Mouse (Mus musculus) kidney, adult 2 months (tissue): Measurements from ENCODE around the gene Gne. TPM values are rescaled to one million over a fixed set of nuclear protein-coding genes. Genes with fewer than 3 reads are reported as not detected.

Source experiments
- DNase-seq: peaks from one replicate; pipeline ENCODE4 v3.0.0; 2021
- H3K27ac ChIP-seq: fragments of 200-500 bp; 2 replicates; pipeline ENCODE4 v1.5.1; 2012; ENCODE audit warnings: low read depth, low read length, control low read depth, inconsistent platforms; ENCODE audit not compliant: insufficient read depth
- H3K27me3 ChIP-seq: fragments of 200-500 bp; replicated peaks from 2 replicates; pipeline ENCODE4 v1.6.1; 2012; ENCODE audit warnings: mild to moderate bottlenecking, moderate library complexity, low read length, inconsistent platforms; ENCODE audit not compliant: control insufficient read depth, insufficient read depth
- H3K36me3 ChIP-seq: fragments of 200-500 bp; 2 replicates; pipeline ENCODE4 v1.6.1; 2012; ENCODE audit warnings: mild to moderate bottlenecking, moderate library complexity, low read length, inconsistent platforms; ENCODE audit not compliant: control insufficient read depth, insufficient read depth
- H3K4me1 ChIP-seq: fragments of 200-500 bp; 2 replicates; pipeline ENCODE4 v1.6.1; 2011; ENCODE audit warnings: low read length; ENCODE audit not compliant: control insufficient read depth, insufficient read depth
- H3K4me3 ChIP-seq: fragments of 200-500 bp; 2 replicates; pipeline ENCODE4 v1.5.1; 2011; ENCODE audit warnings: mild to moderate bottlenecking, low read depth, low read length, control low read depth; ENCODE audit not compliant: insufficient read depth
- CTCF ChIP-seq: fragments of 200-500 bp; conservative IDR thresholded peaks from 2 replicates; pipeline ENCODE4 v1.5.1; 2011; ENCODE audit warnings: low read depth, mild to moderate bottlenecking, control low read depth, low read length, moderate library complexity, mixed read lengths; ENCODE audit not compliant: insufficient read depth, insufficient read length
- POLR2A ChIP-seq: fragments of 200-500 bp; IDR thresholded peaks from one replicate; pipeline ENCODE4 v1.6.1; 2011; ENCODE audit warnings: low read depth, low read length, control low read depth
- WGBS: fragments of 180-500 bp; shearing (Covaris S2); methylation state at CpG from one replicate; pipeline ENCODE4 v1.1.7; 2018; 5-methylcytosine and 5-hydroxymethylcytosine counted together
- polyA plus RNA-seq: library from polyadenylated mRNA; depleted of rRNA; stranded (reverse); fragments of >200 nt; gene quantifications from 2 replicates; pipeline ENCODE4 v1.2.3, GENCODE M21; 2012

Gne gene
- polyA plus RNA-seq, 1 experiment = 26.2 TPM

DNA sequence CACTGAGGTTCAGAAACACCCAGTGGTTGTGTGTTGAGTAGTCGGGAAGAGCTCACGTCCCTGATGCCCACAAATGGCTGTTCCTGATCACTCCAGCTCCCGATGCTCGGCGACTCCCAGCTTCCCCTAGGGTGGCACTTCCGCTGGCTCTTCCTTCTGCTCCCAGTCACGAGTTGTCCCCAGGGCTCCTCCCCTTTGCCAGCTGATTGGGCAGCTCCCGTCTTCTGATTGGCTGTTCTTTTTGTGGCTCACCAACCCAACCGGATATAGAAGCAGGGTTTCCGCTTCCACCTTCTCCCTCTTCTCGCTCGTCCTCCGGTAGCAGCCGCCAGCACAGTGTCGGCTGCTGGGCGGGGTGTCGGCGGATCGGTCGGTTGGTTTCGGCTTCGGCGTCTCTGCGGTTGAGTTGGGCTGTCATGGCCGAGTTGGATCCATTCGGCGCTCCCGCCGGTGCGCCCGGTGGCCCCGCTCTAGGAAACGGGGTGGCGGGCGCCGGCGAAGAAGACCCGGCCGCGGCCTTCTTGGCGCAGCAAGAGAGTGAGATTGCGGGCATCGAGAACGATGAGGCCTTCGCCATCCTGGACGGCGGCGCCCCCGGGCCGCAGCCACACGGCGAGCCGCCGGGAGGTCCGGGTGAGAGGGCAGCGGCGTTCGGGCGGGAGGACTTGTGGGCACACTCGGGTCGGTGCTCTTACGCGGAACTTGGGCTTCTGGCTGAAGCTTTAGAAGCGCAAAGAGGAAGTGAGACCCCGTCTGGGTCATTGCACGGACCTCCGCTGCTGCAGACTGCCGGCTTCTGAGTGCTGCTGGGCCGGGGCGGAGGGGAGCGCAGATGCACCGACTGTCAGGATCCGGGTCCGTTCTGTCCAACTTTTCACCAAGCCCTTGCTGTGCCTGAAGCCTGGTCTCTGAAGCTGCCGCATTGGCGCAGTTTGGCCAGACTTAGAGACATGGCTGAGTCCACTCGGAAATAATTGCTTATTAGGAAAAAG is 71.3 kb downstream of the Gne start:
- peak; percentile 98 for DNase-seq
- WGBS = under 1% methylated on average over 77 of the region's 77 CpGs
- H3K27ac ChIP-seq = peak overlapping the region; percentile 73

DNA sequence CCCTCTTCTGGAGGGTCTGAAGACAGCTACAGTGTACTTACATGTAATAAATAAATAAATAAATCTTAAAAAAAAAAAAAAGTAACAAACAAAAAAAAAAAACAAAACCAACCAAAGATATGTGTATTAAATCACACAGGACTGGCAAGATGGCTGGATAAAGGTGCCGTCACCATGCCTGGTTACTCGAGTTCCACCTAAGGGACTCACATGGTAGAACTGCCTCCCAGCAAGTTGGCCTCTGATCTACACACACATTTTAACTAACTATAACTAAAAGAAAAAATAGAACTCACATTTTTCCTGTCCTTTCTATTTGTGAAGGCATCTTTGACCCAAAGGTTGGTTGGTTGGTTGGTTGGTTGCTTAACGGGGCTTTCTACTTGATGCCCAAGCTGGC is 72.2 kb downstream of the Gne start:
- 79% methylated on average over 3 of the region's 3 CpGs for whole genome bisulfite sequencing
- TF ChIP-seq POLR2A = no peak
- TF ChIP-seq CTCF = no peak
- H3K4me3 ChIP-seq = peak overlapping the region; percentile 89
- no peak for DNase-seq
- no peaks in the 10 kb centered on the region for H3K36me3 ChIP-seq
- H3K27me3 ChIP-seq = no peaks in the 10 kb centered on the region
- H3K27ac ChIP-seq = peak overlapping the region; percentile 73; the same call in 1 of the 2 replicates
- H3K4me1 ChIP-seq = peaks cover 28% of the 10 kb centered on the region

More for the DNA sequence above, 71.3 kb downstream of the Gne start:
- TF ChIP-seq CTCF (no peak), POLR2A (peak; percentile 81)
- peak overlapping the region; percentile 89 for H3K4me3 ChIP-seq
- no peaks in the 10 kb centered on the region for H3K36me3 ChIP-seq
- peaks cover 28% of the 10 kb centered on the region for H3K4me1 ChIP-seq
- H3K27me3 ChIP-seq = no peaks in the 10 kb centered on the region

DNA sequence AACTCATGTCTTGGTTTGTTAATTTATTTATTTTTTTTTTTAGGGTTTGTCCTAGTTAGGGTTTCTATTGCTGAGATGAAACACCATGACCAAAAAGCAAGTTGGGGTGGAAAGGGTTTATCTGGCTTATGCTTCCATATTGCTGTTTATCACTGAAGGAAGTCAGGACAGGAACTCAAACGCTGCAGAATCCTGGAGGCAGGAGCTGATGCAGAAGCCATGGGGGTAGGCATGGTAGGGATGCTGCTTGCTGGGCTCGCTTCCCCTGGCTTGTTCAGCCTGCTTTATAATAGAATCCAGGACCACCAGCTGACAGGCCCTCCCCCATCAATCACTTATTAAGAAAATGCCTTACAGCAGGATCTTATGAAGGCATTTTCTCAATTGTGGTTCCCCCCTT is 73.1 kb downstream of the Gne start:
- TF ChIP-seq CTCF = no peak
- TF ChIP-seq POLR2A = no peak
- H3K27ac ChIP-seq = no peak overlapping the region
- no peak overlapping the region for H3K4me3 ChIP-seq
- no peak for DNase-seq
- no peaks in the 10 kb centered on the region for H3K27me3 ChIP-seq
- peaks cover 20% of the 10 kb centered on the region for H3K4me1 ChIP-seq
- 48% methylated on average over 2 of the region's 2 CpGs for WGBS
- no peaks in the 10 kb centered on the region for H3K36me3 ChIP-seq

DNA sequence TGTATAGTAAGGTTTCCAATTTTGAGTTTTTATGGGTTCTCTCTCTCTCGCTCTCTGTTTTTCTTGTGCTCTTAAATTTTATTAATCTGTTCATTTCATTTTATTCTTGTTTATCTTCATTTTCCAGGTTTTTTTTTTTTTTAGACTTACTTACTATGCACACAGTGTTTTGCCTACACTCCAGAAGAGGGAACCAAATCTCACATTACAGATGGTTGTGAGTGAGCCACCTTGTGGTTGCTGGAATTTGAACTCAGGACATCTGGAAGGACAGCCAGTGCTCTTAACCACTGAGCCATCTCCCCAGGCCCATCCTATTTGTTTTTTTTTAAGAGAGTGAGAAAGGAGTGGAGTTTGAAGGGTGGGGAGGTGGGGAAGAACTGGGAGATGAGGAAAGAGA is 73.8 kb downstream of the Gne start:
- H3K4me1 ChIP-seq = peaks cover 18% of the 10 kb centered on the region
- 88% methylated on average over 1 of the region's 1 CpGs for WGBS
- no peaks in the 10 kb centered on the region for H3K27me3 ChIP-seq
- no peak overlapping the region for H3K27ac ChIP-seq
- DNase-seq = no peak
- TF ChIP-seq POLR2A (no peak), CTCF (no peak)
- H3K4me3 ChIP-seq = no peak overlapping the region
- H3K36me3 ChIP-seq = no peaks in the 10 kb centered on the region

DNA sequence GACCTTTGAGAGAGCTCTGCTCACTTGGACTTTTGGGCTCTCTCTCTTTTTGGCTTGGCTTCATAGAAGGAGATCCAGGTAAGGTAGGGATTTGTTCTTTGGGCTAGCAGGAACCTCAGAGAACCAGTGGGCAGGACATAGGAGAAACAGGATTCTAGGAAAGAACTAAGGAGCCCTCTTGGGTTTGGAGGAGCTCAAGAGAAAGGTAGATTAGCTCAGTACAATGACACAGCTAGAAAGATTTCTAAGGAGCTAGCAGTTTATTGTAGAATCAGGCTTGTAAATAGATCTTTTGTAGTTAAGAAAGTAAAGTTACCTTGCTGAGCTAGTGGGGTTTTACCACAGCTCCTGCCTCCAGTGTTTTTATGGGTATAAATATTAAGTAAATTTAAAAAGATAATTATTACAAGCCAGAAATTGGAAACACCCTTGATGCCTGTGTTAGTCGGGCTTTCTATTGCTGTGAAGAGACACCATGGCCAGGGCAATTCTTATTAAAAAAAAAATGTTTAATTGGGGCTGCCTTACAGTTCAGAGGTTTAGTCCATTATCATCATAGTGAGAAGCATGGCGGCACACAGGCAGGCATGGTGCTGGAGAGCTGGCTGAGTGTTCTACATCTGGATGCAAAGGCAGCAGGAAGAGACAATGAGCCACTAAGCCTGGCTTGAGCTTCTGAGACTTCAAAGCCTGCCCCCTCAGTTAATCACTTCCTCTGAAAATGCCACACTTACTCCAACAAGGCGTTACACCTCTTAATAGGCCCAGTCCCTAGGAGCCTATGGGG is 79.2 kb downstream of the Gne start:
- no peak overlapping the region for H3K4me3 ChIP-seq
- no peak for DNase-seq
- WGBS = 70% methylated on average over 3 of the region's 3 CpGs

DNA sequence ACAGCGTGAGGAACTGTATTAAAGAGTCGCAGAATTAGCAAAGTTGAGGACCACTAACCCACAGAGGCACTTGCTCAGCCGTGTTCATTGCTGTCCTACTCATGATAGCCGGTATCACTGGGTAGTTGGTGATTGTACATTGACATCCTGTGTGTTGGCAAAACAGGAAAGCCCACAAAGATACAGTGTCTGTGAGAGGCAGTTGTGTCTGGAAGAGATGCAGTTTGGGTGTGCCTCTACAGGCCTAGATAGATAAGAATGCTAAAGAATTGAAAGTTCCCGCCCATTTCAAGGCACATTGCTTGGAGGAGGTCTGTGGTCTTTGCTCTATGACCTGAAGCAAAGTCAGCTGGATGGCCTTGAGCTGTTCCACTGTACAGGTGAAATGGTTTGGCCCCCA is 79.9 kb downstream of the Gne start, which contains the start of gene Clta:
Gene Clta (plus strand): TSS at position 327 of the 400 bp plus-strand sequence.
- 90% methylated on average over 5 of the region's 5 CpGs for whole genome bisulfite sequencing
- Histone ChIP-seq H3K4me1 (no peaks in the 10 kb centered on the region), H3K27me3 (no peaks in the 10 kb centered on the region), H3K36me3 (no peaks in the 10 kb centered on the region), H3K27ac (no peak within 1 kb of the TSS), H3K4me3 (no peak within 1 kb of the TSS)
- TF ChIP-seq POLR2A = no peak
- no peak for TF ChIP-seq CTCF
- DNase-seq = no peak

More for the DNA sequence above, 79.2 kb downstream of the Gne start:
- Histone ChIP-seq H3K4me1 (no peaks in the 10 kb centered on the region), H3K36me3 (no peaks in the 10 kb centered on the region), H3K27ac (no peak overlapping the region), H3K27me3 (no peaks in the 10 kb centered on the region)
- TF ChIP-seq POLR2A = no peak
- no peak for TF ChIP-seq CTCF

DNA sequence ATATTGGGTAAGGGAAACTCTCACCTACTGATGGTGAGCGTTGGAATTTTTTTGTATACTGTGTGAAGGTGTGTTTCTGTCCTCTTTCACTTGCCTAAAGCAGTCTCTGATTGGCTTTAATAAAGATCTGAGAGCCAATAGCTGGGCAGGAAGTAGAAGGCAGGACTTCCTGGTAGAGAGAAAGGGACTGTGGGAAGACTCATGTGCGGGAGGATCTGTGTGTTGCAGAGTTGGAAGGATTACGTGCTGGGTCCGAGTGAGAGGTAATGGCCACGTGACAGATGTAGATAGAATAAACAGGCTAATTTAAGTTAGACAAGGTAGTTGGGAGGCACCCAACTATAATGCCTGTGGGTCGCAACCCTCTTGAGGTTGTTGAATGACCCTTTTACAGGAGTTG is 80.4 kb downstream of the Gne start:
- TF ChIP-seq POLR2A (no peak), CTCF (no peak)
- Histone ChIP-seq H3K36me3 (no peaks in the 10 kb centered on the region), H3K4me1 (no peaks in the 10 kb centered on the region), H3K27me3 (no peaks in the 10 kb centered on the region), H3K4me3 (no peak overlapping the region), H3K27ac (no peak overlapping the region)
- WGBS = 85% methylated on average over 6 of the region's 6 CpGs
- DNase-seq = no peak
